Mouse (Mus musculus) kidney, adult 2 months (tissue): ENCODE results near the gene Ube3b. TPM values are rescaled to one million over a fixed set of nuclear protein-coding genes. Genes with fewer than 3 reads are reported as not detected.
A peak's percentile ranks its signal among the peaks of the same experiment; 100 is the strongest.

Experiments
- DNase-seq: peaks from one replicate; pipeline ENCODE4 v3.0.0; 2021
- H3K27ac ChIP-seq: fragments of 200-500 bp; 2 replicates; pipeline ENCODE4 v1.5.1; 2012; ENCODE audit warnings: low read depth, low read length, control low read depth, inconsistent platforms; ENCODE audit not compliant: insufficient read depth
- H3K27me3 ChIP-seq: fragments of 200-500 bp; replicated peaks from 2 replicates; pipeline ENCODE4 v1.6.1; 2012; ENCODE audit warnings: mild to moderate bottlenecking, moderate library complexity, low read length, inconsistent platforms; ENCODE audit not compliant: control insufficient read depth, insufficient read depth
- H3K36me3 ChIP-seq: fragments of 200-500 bp; 2 replicates; pipeline ENCODE4 v1.6.1; 2012; ENCODE audit warnings: mild to moderate bottlenecking, moderate library complexity, low read length, inconsistent platforms; ENCODE audit not compliant: control insufficient read depth, insufficient read depth
- H3K4me1 ChIP-seq: fragments of 200-500 bp; 2 replicates; pipeline ENCODE4 v1.6.1; 2011; ENCODE audit warnings: low read length; ENCODE audit not compliant: control insufficient read depth, insufficient read depth
- H3K4me3 ChIP-seq: fragments of 200-500 bp; 2 replicates; pipeline ENCODE4 v1.5.1; 2011; ENCODE audit warnings: mild to moderate bottlenecking, low read depth, low read length, control low read depth; ENCODE audit not compliant: insufficient read depth
- CTCF ChIP-seq: fragments of 200-500 bp; conservative IDR thresholded peaks from 2 replicates; pipeline ENCODE4 v1.5.1; 2011; ENCODE audit warnings: low read depth, mild to moderate bottlenecking, control low read depth, low read length, moderate library complexity, mixed read lengths; ENCODE audit not compliant: insufficient read depth, insufficient read length
- POLR2A ChIP-seq: fragments of 200-500 bp; IDR thresholded peaks from one replicate; pipeline ENCODE4 v1.6.1; 2011; ENCODE audit warnings: low read depth, low read length, control low read depth
- WGBS: fragments of 180-500 bp; shearing (Covaris S2); methylation state at CpG from one replicate; pipeline ENCODE4 v1.1.7; 2018; 5-methylcytosine and 5-hydroxymethylcytosine counted together
- polyA plus RNA-seq: library from polyadenylated mRNA; depleted of rRNA; stranded (reverse); fragments of >200 nt; gene quantifications from 2 replicates; pipeline ENCODE4 v1.2.3, GENCODE M21; 2012

Ube3b gene
- polyA plus RNA-seq, 1 experiment: 70.9 TPM

DNA sequence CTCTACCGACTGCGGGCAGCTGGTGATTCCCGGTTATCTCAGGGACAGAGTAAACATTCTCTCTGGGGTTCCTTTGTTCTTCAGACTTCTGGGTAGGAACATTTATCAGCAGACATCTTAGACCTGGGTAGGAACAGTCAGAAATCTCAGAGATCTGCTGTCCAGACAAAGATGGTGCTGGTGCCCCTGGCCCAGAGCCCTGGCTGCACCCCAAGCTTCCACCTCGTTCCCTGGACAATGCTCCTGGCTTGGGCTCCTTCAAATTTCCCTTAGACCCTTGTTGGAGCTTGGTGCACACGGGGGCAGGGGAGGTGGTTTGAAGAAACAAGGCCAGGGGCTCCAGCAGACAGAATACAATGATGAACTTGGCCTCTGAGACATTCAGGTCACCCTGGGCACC, 42.2 kb downstream of the Ube3b start:
- Histone ChIP-seq H3K4me3 (no peak overlapping the region), H3K27me3 (no peaks in the 10 kb centered on the region), H3K27ac (no peak overlapping the region), H3K4me1 (no peaks in the 10 kb centered on the region), H3K36me3 (no peaks in the 10 kb centered on the region)
- no peak for DNase-seq
- WGBS: 43% methylated on average over 5 of the region's 5 CpGs
- TF ChIP-seq CTCF (no peak), POLR2A (no peak)

DNA sequence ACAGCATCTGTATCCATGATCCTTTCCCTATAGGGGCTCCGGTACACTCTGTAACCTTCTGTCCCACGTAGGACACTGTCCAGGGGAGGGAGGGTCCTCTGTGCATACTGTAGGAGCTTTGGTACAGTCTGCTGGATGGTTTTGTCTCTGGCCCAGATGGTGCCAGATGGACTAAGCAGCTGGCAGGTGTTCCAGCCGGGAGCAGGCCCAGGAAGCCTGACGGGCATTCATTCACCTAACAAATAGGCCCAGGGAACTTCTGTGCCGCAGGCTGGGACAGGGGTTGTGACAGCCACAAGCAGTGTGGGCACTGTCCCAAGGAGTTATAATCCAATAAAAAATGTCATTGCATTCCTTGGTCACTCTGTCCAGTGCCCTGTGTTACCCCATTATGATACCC, 43.6 kb downstream of the Ube3b start:
- TF ChIP-seq CTCF: no peak
- H3K36me3 ChIP-seq: no peaks in the 10 kb centered on the region
- no peaks in the 10 kb centered on the region for H3K4me1 ChIP-seq
- WGBS: 85% methylated on average over 5 of the region's 5 CpGs
- peak; percentile 15 for DNase-seq
- no peaks in the 10 kb centered on the region for H3K27me3 ChIP-seq
- no peak overlapping the region for H3K4me3 ChIP-seq
- no peak overlapping the region for H3K27ac ChIP-seq

GRCm38 (mm10) chr5:114426732-114427131, 46.3 kb downstream of the Ube3b start:
- H3K36me3 ChIP-seq: no peaks in the 10 kb centered on the region
- peak; percentile 61 for DNase-seq
- no peak overlapping the region for H3K4me3 ChIP-seq
- H3K4me1 ChIP-seq: no peaks in the 10 kb centered on the region
- no peak overlapping the region for H3K27ac ChIP-seq
- no peaks in the 10 kb centered on the region for H3K27me3 ChIP-seq
- WGBS: 64% methylated on average over 6 of the region's 6 CpGs
- TF ChIP-seq POLR2A: no peak
- TF ChIP-seq CTCF: no peak

DNA sequence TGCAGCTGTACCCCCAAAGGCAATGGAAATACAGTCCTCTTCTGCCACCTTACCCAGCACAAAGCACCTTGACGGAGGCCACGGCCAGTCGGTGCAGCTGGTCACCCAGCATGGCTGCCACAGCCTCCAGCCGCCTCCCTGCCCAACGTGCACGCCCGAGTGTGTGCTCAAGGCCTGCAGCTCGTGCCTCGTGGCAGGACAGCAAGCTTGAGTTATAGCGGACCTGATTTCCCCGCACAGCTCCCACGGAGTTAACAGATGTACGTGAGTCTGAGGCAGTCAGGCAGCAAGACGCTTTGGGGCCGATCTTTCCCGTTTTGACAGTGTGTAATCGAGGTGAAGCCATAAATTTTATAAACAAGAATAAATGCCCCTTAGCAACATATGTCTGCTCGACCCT, 48.2 kb downstream of the Ube3b start:
- no peak for TF ChIP-seq POLR2A
- TF ChIP-seq CTCF: no peak
- no peaks in the 10 kb centered on the region for H3K36me3 ChIP-seq
- no peaks in the 10 kb centered on the region for H3K27me3 ChIP-seq
- no peaks in the 10 kb centered on the region for H3K4me1 ChIP-seq
- WGBS: 43% methylated on average over 18 of the region's 18 CpGs
- no peak overlapping the region for H3K27ac ChIP-seq
- no peak for DNase-seq
- no peak overlapping the region for H3K4me3 ChIP-seq

DNA sequence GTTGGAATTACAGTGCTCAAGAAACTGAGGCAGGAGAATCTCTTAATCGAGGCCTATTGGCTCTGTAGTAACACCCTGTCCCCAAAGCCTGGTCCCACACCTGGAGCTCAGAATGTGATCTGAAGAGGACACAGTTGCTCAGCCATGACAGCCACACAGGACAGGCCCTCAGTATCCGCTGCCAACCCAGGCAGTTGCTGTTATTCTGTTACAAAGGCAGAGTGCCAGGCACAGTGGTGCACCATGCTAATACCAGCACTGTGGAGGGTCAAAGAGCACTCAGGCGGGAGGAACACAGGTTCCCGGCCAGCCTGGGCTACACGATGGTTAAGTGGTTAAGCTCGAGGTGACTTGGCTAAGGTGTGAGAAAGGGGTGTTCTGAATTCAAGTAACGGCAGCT, 49.4 kb downstream of the Ube3b start:
- Histone ChIP-seq H3K36me3 (no peaks in the 10 kb centered on the region), H3K27me3 (no peaks in the 10 kb centered on the region), H3K4me1 (no peaks in the 10 kb centered on the region), H3K27ac (no peak overlapping the region), H3K4me3 (no peak overlapping the region)
- no peak for TF ChIP-seq CTCF
- no peak for TF ChIP-seq POLR2A
- DNase-seq: peak; percentile 79
- 54% methylated on average over 7 of the region's 7 CpGs for WGBS

DNA sequence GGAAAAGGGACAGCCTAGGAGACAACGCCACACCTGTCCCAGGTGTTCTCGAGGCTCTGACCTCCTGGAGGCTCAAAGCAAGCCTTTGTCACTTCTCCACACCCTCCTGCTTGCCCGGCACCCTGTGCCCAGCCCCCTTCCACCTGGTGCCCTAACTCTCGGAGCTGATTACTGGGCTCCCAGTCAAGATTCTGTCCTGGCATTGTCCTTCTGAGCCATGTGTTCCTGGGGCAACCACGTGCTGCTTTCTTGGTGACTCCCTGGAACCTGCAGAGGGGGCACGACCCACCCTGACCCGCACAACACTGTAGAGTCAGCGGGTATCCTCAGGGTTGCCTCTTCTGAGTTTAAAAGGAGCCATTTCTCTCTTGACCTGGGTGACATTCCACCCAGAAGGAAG, 54.0 kb downstream of the Ube3b start:
- Histone ChIP-seq H3K27me3 (no peaks in the 10 kb centered on the region), H3K36me3 (no peaks in the 10 kb centered on the region), H3K27ac (no peak overlapping the region), H3K4me1 (no peaks in the 10 kb centered on the region), H3K4me3 (no peak overlapping the region)
- TF ChIP-seq POLR2A (no peak), CTCF (no peak)
- DNase-seq: no peak
- WGBS: 88% methylated on average over 8 of the region's 8 CpGs

DNA sequence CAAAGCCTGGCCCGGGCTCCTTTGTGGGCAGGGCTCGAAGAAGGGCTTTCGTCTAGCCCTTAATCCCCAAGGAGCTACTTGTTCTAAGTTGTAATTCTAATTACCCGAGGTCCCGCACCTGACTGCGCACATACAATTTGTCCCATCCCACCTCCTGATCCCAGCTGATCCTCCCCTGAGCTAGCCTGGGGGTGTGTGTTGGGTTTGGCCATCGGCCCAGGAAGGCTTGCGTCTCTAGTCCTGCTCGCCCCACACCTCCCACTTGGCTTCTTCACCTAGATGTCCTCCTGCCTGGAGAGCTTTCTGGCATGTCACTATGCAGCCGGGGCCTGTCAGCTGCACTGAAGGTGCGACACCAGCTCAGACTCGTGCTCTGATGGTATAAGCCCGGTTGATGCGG, 55.2 kb downstream of the Ube3b start:
- Histone ChIP-seq H3K4me3 (no peak overlapping the region), H3K27me3 (no peaks in the 10 kb centered on the region), H3K27ac (no peak overlapping the region), H3K36me3 (no peaks in the 10 kb centered on the region), H3K4me1 (no peaks in the 10 kb centered on the region)
- TF ChIP-seq CTCF (no peak), POLR2A (no peak)
- WGBS: 83% methylated on average over 14 of the region's 14 CpGs
- peak; percentile 43 for DNase-seq
